ENCODE assay signal across 14 mouse cellular contexts in the genomic region with DNA sequence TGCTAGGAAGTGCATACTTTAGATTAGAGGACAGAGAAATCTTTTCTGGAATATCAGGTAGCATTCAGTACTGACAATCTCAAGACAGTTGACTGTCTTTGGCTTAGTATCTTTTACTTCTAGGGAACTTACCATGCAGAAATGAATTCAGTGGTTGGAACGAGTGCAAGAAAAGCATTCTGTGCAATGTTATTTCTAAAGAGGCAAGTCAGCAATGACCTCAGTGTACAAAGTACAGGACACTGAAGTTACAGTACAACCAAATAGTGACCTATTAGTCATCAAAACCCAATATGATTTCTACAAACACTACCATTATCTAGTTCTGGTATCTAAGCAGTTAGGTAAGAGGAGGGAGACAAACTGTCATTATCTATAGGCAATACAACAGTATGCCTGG.
"Had no signal": no experiment of that assay in that cellular context is flagged by ENCODE, and none has a peak within 500 bp of the region (broad histone marks: within the 10 kb centered on the region; RNA-seq: fewer than 3 reads in every experiment).

No protein-coding gene starts in this region.

- H3K9ac ChIP-seq: liver, embryonic 14.5 days; lung, embryonic 14.5 days; neural tube, embryonic 15.5 days had no signal

- H3K36me3 ChIP-seq: neural tube, embryonic 15.5 days had no signal

- H3K4me2 ChIP-seq: lung, embryonic 14.5 days; neural tube, embryonic 15.5 days had no signal

- ATAC-seq: hindbrain, postnatal 0 days had no signal

- DNase-seq: lung, embryonic 14.5 days; lung, postnatal 10 days; lung, postnatal 4 days; midbrain, embryonic 14.5 days; spleen, adult 18-20 months; thymus, adult 18-20 months; thymus, postnatal 25 days had no signal

- H3K9me3 ChIP-seq: midbrain, embryonic 10.5 days; neural tube, embryonic 15.5 days had no signal

- H3K4me3 ChIP-seq: left cerebral cortex, adult 2 months; limb, embryonic 10.5 days; midbrain, embryonic 10.5 days; myocyte; neural tube, embryonic 15.5 days had no signal

- H3K27ac ChIP-seq: hindbrain, postnatal 0 days; left cerebral cortex, adult 2 months; limb, embryonic 10.5 days; liver, embryonic 14.5 days; midbrain, embryonic 10.5 days; neural tube, embryonic 15.5 days had no signal

- H3K27me3 ChIP-seq: neural tube, embryonic 15.5 days had no signal
